Mouse (Mus musculus) ZHBTc4 (cell line): ENCODE data around the gene Ccr8.

Experiments used
- DNase-seq: peaks from one replicate; pipeline ENCODE4 v3.0.0-alpha.2; 2011; ENCODE audit warnings: low read depth, low spot score

Gene Ccr8

DNA sequence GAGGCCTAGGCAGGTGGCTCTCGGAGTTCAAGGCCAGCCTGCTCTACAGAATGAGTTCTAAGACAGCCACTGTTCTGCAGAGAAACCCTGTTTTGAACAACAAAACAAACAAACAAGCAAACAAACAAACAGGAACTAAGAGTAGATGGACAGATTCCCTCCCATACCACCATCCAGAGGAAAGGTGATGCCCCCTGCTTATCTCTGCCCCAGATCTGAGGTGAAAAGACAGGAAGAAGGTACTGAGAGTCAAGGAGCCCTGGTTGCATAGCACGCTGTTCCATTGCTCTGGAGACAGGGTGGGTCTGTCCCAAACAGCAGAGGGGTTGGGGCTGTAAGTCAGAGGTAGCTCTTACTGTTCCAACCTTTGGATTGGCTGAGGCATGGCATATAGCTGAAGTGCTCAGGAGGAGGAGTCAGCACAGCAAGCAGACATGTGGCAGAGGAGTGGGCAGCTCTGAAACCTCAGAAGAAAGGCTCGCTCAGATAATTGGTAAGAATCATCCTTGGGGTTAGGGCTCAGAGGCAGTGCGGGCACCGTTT lies at the start of gene Ccr8:
Ccr8 (plus strand) TSS at position 419 of the 543 bp plus-strand sequence.
- DNase-seq = no peak

DNA sequence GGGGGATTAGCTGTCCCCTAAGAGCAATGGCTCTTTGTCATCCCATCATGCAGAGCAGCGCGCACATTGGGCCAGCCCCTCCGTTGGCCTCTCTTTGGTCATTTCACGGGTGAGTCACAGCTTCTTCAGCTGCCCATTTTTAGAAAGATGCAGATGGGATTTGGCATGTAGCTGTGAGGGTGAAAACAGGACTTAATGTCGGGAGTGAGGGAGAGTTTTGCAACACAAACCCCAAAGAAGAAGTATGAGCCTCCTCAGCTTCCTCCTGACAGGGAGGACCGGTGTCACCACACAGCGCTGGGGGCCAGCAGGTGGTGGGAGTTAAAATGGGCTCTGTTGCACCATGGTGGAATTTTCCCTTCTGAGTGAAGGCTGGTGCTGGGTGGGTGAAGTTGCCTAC lies 48.8 kb upstream of the Ccr8 start:
- DNase-seq = no peak

DNA sequence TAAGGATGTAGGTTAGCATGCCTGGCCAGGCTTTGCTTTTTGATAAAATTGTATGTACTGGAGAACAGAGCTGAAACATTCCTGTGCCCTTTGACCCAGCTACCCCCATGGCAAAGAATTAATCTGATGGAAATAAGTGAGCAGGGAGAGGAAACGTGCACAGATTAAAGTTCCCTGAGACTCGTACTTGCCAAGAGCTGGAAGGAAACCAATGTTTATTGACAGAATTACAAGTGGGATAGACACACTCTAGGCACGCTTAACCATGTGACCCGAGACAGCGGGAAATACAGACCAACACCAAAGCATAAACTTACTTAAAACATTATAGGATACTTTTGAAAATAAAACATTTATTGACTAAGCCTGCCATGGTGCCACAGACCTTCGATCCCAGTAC lies 43.4 kb upstream of the Ccr8 start:
- no peak for DNase-seq

DNA sequence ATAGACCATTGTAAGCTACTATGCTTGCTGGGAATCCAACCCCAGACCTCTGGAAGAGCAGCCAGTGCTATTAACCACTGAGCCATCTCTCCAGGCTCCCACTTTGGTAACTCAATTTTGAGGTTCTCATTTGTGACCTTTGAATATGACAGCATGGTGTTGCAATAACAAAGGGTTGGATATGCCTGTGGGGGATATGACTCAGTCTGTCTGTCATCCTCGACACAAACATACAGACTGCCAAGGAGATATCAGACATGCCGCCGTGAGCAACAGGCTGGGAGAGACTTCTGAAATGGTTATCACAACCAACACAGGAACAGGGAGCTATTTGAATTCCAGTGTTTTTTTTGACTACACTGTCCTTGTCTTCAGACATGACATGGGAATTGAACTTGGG lies 42.5 kb upstream of the Ccr8 start:
- no peak for DNase-seq

DNA sequence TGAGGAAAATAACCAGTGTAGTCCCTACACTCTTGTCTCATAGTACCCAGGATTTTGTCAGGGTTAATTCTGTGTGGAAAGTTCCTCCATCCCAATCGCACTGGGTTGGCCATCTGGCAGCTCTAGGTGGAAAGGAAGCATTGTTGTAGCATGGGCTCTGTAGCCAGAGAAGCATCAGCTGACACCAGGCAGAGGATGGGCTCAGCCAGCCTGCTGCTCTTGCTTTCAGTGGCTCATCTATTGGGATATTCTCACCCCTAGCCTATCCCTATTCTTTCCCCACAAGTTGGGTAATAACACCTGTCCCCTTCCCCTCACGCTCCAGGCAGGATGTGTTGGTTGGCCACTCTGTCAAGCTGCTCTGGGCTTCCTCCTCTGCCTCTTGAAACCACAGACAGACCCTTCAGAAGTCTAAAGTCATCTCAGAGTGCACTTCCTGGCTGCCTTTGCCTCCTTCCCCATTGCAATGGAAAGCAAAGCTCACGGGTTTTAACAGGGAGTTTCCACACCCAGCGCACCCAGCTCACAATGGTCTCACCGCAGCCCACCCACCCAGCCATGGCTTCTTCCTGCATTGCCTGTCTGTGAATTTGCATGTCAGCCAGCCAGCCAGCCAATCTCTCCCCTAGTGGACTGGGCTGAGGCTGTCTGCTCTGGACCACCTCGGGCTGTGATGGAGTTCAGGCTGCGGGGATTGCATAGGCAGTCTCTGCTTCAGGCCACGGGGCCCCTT lies 37.2 kb upstream of the Ccr8 start:
- DNase-seq = peak; percentile 48

DNA sequence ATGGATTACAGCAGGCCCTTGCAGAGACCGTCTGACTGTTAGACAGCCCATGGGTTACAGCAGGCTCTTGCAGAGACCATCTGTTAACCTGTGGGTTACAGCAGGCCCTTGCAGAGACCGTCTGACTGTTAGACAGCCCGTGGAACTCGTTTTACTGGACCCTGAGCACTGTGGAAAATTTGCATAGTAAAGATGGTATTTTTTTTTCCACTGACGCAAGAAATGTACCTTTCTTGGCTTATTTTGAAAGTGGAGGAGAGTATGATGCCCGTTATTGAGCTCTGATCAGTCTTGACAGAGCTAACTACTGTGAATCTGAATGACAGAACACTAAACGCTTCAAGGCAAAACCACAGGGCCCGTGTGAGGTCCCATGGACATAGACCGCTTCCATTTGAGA lies 35.7 kb upstream of the Ccr8 start:
- DNase-seq = no peak

DNA sequence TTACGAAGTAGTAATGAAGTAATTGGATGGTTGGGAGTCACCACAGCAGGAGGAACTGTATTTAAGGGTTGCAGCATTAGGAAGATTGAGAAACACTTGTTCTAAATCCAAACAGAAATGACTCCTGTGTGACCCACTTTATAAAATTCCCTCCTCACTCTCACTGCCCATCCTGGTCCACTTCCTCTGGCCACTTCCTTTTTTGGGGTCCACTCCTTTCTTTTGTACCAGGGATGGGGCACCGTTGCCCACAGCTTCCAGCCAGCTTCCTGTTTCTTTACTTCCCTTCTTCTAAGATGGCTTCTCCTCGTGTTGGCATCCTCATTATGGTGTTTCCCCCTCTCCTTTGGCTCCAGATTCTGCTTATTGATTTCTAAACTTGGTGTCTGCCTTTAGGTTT lies 33.2 kb upstream of the Ccr8 start:
- no peak for DNase-seq

DNA sequence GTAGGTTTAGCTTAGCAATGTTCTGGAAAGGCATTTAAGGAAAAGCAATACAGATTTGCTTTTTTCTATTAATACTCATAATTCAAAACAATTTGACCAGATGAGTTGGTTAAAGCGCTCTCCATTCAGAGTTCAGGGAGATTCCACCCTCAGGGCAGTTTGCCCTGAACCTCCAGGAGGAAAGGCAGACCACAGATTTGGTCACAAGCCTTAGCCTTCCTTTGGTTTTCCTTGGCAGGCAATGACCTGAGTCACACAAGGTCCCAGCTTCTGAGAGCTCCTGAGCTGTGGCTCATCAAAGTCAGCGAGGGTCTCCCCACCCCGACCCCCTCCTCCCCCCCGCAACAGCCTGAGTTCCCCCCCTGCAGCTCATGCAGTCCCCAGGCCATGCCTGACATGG lies 27.6 kb upstream of the Ccr8 start:
- DNase-seq = no peak

DNA sequence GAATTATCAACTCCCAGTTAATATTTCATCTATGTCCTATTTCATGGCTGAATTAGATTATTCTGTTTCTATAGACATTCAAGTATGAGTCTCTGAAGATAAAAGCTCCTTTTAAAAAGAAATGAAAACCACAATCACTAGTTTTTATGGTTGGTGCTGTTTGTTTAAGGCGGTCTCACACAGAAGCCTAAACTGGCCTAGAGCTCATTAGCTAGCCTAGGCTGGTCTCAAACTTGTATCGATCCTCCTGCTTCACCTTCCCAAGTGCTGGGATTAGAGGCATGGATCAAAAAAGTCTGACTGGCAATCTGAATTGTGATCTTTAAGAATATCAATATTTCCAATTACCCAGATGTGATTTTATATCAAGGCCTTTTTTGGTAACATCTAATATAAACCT lies 24.3 kb upstream of the Ccr8 start:
- no peak for DNase-seq

DNA sequence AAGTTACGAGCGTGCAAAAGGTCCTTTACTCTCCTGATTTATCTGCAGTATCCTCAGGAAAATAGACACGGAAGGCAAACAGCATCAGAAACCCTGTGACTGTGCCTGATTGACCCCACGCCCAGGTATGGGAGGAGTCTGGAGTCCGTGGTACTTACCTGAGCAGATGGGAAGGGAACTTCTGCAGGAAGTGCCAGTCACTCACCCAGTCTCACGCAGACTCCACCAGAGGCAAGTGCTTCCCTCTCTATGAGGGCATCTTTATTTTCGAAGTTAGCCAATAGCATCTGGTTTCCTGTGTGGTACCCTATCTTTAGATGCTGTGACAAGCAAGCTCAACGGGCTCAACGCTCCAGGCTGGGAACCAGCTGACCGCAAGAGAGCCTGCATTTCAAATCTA lies 23.9 kb upstream of the Ccr8 start:
- no peak for DNase-seq

DNA sequence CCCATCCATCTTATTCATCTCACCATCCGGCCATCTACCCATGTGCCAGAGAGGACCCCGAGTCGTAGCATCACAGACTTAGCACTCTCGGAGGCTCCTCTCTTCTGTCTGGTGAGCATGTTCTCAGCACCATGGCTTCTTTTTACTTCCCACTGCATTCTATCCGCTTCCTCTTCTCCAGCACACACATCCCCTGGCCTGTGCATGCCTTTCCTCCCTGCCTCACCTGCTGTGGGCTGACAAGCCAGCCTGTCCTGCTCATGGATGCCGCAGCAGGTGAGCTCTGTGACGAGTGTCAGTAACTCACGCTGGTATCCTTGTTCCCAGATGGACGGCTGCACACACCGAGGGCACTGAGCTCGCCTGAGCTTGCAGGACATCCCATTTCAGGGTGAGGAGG lies 22.1 kb upstream of the Ccr8 start, which contains the start of gene Cx3cr1:
Cx3cr1 (minus strand) TSS at position 101 of the 400 bp plus-strand sequence.
- no peak for DNase-seq

DNA sequence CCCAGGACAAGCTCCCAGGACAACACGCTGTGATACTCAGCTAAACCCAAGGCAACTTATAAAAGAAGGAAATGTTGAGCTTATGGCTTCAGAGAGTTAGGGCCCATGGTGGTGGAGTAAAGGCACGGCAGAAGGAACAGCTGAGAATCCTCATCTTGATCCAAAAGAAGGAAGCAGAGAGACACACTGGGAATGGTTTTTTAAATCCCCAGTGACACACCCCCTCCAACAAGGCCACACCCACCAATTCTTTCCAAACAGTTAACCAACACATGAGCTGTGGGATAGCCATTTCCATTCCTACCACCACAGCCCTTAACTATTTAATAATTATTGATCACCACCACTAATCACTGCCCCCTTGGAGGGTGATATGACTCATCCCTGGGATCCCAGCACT lies 20.7 kb upstream of the Ccr8 start:
- DNase-seq = no peak

DNA sequence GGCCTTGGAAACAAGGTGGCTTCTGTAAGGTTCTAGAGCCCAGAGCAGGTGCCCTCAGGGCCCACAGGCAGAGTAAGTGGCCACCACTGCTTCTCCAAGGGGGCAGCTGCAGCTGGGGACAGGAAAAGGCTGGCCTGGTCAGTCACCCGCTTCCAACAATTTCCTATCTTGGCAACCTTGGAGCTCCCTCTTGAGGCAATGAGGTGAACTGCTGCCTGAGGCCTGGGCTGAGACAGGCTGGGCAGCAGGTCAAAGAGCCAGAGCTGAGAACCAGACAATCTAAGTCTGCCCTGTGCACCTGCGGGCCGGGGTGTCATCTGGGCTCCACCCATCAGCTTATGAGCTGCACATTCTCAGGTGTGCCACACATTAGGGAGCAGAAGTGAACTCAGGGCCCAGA lies 18.7 kb upstream of the Ccr8 start:
- DNase-seq = peak; percentile 72

DNA sequence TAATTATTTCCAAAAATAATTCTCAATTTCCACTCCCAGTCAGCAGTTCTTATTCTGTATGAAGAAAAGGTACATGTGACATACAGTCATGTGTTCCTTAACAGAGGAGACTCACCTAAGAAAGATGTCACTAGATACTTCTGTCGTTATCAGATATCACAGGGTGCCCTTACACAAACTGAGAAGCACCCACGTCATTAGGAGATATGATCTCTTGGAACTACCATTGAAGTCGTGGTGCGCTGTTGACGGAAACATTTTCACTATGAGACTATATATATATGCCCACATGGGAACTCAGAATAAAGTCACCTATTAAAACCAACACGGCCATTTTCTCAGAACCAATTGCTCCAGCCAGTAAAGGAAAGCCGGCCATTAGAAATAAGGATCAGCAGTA lies 17.4 kb upstream of the Ccr8 start:
- no peak for DNase-seq

DNA sequence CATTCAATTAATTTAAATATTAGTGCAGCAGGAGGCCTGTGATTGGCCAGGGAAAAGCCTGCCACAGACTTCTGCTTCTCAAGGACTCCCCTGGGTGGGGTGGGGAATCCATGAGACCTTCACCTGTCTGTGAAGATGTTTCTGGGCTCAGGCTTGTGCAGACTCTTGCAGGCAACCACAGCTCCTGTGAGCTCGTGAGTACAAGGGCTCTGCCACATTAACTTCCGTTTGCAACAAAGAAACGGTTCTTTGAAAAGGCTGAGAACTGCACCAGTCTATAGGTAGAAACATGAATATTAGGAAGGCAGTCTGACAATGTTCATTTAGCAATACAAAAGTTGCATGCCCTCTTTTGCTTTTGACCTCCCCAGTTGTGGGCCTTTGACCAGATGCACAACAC lies 13.7 kb upstream of the Ccr8 start:
- DNase-seq = no peak

DNA sequence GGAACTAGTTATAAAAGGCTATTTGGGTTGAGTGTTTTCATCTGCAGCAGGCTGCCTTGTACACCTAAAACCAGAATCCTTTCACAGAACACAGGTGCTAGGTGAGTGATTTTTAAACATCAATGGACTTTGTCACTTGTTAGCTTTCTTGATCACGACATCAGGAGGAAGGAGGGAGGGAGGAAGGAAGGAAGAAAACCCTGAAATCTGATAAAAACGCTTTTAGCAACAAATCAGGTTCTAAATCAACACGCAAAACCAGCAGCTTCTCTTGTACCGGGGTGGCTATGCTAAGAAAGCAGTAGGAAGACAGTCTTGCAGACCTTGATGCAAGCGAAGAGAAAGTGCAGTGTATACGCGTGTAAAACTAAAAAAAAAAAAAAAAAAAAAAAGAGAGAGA lies 12.0 kb upstream of the Ccr8 start:
- no peak for DNase-seq

DNA sequence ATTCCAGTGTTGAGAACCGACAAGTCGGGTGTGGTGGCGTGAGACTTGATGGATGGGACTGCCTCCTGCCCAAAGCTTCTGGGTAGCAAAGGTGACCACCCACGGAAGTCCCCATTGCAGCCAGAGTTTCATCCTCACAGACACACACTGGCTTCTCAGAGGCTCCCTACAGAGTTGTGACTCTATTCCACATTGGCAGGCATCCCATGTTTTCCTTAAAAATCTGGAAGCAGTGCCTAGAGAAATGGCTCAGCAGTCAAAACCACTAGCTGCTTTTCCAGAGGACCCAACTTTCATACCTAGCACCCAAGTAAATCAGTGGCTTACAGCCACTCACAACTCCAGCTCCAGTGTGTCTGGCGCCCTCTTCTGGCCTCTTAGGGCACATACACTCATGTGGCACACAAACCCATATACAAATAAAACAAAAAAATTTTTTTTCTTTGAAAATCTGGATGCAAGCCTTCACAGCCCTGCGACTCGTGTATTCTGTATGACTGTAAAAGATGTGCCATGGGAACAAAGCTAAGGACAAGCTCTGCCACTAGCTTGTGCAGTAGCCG lies 11.3 kb upstream of the Ccr8 start:
- peak; percentile 71 for DNase-seq

DNA sequence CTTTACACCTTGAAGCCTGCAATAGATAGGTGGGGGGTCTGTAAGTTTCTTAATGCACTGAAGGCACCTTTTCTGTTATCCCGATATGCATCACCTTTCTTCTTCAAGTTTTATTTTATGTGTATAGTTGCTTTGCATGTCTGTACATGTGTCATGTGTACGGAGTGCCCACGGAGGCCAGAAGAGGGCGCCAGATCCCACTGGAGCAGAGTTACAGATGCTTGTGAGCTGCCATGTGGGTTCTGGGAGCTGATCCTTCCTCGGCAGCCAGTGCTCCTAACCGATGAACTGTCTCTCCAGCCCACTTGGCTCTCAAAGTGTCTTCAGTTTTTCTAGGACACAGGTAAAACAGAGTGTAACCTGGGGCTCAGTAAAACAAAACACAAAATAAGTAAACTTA lies 10.7 kb upstream of the Ccr8 start:
- DNase-seq = peak; percentile 87

DNA sequence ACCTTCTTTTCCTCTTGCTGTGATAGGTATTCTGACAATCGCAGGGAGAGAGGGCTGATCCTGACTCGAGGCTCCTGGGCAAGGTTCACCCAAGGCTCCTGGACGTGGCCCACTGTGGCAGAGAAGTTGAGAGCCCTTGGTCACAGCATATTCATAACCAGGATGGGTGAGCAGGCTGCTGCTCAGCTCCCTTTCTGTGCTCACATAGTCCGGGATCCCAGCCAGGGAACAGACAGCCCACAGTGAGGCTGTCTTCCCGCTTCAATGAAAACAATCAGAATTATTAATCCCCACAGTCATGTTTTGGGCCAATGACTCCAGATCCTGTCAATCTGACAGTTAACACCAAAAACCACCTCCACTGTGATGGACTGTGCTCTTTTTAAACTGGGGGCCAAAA lies 9.9 kb upstream of the Ccr8 start:
- DNase-seq = no peak

DNA sequence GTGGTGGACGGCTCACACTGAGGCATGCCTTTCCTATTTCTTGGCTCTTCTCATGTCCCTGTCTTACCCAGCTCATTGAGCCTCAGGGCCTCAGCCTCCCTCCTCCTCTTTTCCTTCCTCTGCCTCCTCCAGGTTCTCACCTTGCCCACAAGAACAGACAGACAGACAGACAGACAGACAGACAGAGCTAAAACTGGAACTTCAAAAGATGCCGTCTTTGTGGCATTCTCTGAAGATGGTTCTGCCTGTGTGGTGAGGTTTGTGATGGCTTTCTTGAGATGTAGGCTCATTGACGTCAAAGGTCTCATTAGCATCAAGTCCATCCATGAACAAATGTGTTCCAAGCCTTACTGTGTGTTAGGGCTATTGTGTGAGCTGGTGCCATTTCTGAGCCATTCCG lies 9.2 kb upstream of the Ccr8 start:
- no peak for DNase-seq

DNA sequence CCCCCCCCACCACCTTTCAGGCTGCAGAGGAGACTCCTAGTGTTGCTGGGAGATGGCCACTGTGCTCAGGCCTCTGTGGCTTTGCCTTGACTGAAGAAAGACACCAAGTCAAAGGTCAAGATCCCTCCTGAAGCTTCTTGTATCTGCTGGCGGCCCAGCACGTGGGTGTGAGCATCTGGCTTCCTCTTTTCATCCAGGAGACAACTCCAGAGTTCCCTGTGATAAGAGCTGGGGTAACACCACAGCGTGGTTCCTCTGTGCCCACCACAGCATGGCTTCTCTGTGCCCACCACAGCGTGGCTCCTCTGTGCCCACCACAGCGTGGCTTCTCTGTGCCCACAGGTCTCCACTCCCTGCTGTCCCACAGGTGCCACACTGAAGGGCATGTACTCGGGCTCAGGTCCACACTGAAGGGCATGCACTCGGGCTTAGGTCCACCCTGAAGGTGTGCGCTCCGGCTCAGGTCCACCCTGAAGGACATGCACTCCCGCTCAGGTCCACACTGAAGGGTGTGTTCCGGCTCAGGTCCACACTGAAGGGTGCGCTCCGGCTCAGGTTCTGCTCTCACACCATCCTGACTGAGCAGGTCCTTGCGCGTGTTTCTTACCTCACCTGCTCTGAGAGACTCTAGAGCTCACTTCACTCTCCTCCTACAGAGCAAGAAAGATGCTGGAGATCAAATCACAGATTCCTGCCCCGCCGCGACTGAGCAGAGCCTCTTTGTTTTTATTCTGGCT lies 8.6 kb upstream of the Ccr8 start:
- DNase-seq = no peak

DNA sequence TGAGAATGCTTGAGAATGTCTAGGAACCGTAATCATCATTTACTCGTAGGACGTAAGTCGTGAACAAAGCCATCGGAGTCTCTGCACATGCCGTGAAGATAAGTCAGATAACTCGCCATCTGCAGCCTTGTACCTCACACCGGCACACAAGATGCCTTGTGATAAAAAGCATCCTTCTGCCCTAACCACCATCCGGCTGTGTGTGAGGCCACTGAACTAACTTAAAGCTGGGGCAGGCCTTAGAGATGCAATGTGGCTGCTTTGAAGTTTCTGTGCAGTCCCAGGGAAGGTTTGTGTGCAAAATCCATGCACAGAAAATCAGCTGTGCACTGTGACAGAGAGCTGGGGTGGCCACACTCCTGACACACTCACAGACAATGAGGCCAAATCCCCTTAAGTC lies 7.5 kb upstream of the Ccr8 start:
- DNase-seq = no peak

DNA sequence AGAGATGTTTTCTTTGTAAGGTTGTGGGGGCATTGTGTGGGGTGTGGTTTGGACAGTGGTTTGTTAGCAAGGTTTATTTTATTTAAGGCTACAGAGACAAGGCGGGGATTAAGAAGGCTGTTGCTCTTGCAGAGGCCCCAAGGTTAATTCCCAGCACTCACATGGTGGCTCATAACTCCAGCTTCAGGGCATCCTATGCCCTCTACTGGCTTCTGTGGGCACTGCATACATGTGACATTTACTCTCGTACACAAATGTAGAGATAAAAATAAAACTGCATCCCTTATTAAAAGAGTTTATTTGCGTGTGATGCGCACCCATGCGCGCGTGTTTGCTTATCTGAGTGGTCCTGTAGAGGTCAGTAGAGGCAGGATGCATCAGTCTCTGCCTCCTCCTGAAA lies 2.8 kb upstream of the Ccr8 start:
- DNase-seq = peak; percentile 58
